Mouse (Mus musculus) liver, embryonic 14.5 days (tissue): Measurements from ENCODE around the gene Cdr2.

ENCODE experiments used
- CTCF ChIP-seq: IDR thresholded peaks from 2 replicates; pipeline ENCODE4 v1.5.1; 2016; ENCODE audit warnings: antibody characterized with exemption, low read depth, control low read depth
- EP300 ChIP-seq: IDR thresholded peaks from 2 replicates; pipeline ENCODE4 v1.6.1; 2016; ENCODE audit warnings: antibody characterized with exemption, low read depth

GRCm38 (mm10) chr7:120913332-120913731 lies 68.8 kb downstream of the Cdr2 start:
- TF ChIP-seq EP300 (no peak), CTCF (peak; percentile 55)
